Mouse (Mus musculus): ENCODE results near the gene Clps. TPM values are rescaled to one million over a fixed set of nuclear protein-coding genes. Genes with fewer than 3 reads are reported as not detected.
A peak's percentile ranks its signal among the peaks of the same experiment; 100 is the strongest.

The Clps gene
- polyA plus RNA-seq, 1 experiment from 2014 or later = 1,810 TPM

GRCm38 (mm10) chr17:28581056-28581455, 20.5 kb upstream of the Clps start:
- H3K4me2 ChIP-seq (ENCODE audit: low read depth, low read length) = no peak overlapping the region
- H3K27ac ChIP-seq (ENCODE audit: low read length) = no peak overlapping the region
- H3K9me3 ChIP-seq (ENCODE audit: control insufficient read depth, low read length) = no peaks in the 10 kb centered on the region
- H3K36me3 ChIP-seq (ENCODE audit: control insufficient read depth, insufficient read depth, low read length) = no peaks in the 10 kb centered on the region
- H3K27me3 ChIP-seq (replicated peaks; ENCODE audit: control insufficient read depth, insufficient read depth, low read length) = no peaks in the 10 kb centered on the region
- ATAC-seq = no peak
- H3K4me3 ChIP-seq (ENCODE audit: low read length) = no peak overlapping the region
- no peak overlapping the region for H3K9ac ChIP-seq (ENCODE audit: low read depth, low read length)
- WGBS = 53% methylated on average over 2 of the region's 2 CpGs
- H3K4me1 ChIP-seq (ENCODE audit: control insufficient read depth, insufficient read depth, low read length) = no peaks in the 10 kb centered on the region

- 0 out of 2 replicates have a peak, but pooled peaks have one; percentile 45 for ATAC-seq
- H3K4me1 ChIP-seq (ENCODE audit: control insufficient read depth, insufficient read depth, low read length) = peaks cover 5% of the 10 kb centered on the region
- no peak overlapping the region for H3K27ac ChIP-seq (ENCODE audit: low read length)
- H3K36me3 ChIP-seq (ENCODE audit: control insufficient read depth, insufficient read depth, low read length) = no peaks in the 10 kb centered on the region
- H3K9me3 ChIP-seq (ENCODE audit: control insufficient read depth, low read length) = no peaks in the 10 kb centered on the region
- no peak overlapping the region for H3K9ac ChIP-seq (ENCODE audit: low read depth, low read length)
- H3K4me3 ChIP-seq (ENCODE audit: low read length) = no peak overlapping the region
- 5% methylated on average over 9 of the region's 9 CpGs for WGBS
- H3K27me3 ChIP-seq (replicated peaks; ENCODE audit: control insufficient read depth, insufficient read depth, low read length) = no peaks in the 10 kb centered on the region
- H3K4me2 ChIP-seq (ENCODE audit: low read depth, low read length) = no peak overlapping the region
Observed at GRCm38 (mm10) chr17:28580396-28580795, 19.8 kb upstream of the Clps start.

- Histone ChIP-seq H3K27me3 (replicated peaks; ENCODE audit: control insufficient read depth, insufficient read depth, low read length) (no peaks in the 10 kb centered on the region), H3K4me1 (ENCODE audit: control insufficient read depth, insufficient read depth, low read length) (peaks cover 8% of the 10 kb centered on the region), H3K36me3 (ENCODE audit: control insufficient read depth, insufficient read depth, low read length) (no peaks in the 10 kb centered on the region), H3K27ac (ENCODE audit: low read length) (no peak within 1 kb of the TSS), H3K9me3 (ENCODE audit: control insufficient read depth, low read length) (no peaks in the 10 kb centered on the region), H3K4me3 (ENCODE audit: low read length) (peak within 1 kb of the TSS; percentile 35), H3K9ac (ENCODE audit: low read depth, low read length) (no peak within 1 kb of the TSS), H3K4me2 (ENCODE audit: low read depth, low read length) (peak within 1 kb of the TSS; percentile 63)
- 14% methylated on average over 50 of the region's 50 CpGs for WGBS
- peak; percentile 84 for ATAC-seq
Observed at GRCm38 (mm10) chr17:28575244-28576125, 14.9 kb upstream of the Clps start, which contains the start of gene Lhfpl5. Gene Lhfpl5, plus strand, starts transcription at chr17:28575641.

GRCm38 (mm10) chr17:28572941-28573340, 12.4 kb upstream of the Clps start:
- H3K4me3 ChIP-seq (ENCODE audit: low read length) = no peak overlapping the region
- no peak overlapping the region for H3K27ac ChIP-seq (ENCODE audit: low read length)
- no peaks in the 10 kb centered on the region for H3K27me3 ChIP-seq (replicated peaks; ENCODE audit: control insufficient read depth, insufficient read depth, low read length)
- H3K9me3 ChIP-seq (ENCODE audit: control insufficient read depth, low read length) = no peaks in the 10 kb centered on the region
- peaks cover 8% of the 10 kb centered on the region for H3K4me1 ChIP-seq (ENCODE audit: control insufficient read depth, insufficient read depth, low read length)
- 81% methylated on average over 6 of the region's 6 CpGs for WGBS
- no peaks in the 10 kb centered on the region for H3K36me3 ChIP-seq (ENCODE audit: control insufficient read depth, insufficient read depth, low read length)
- no peak for ATAC-seq
- H3K9ac ChIP-seq (ENCODE audit: low read depth, low read length) = no peak overlapping the region
- H3K4me2 ChIP-seq (ENCODE audit: low read depth, low read length) = no peak overlapping the region

GRCm38 (mm10) chr17:28572521-28572920, 12.0 kb upstream of the Clps start:
- H3K9ac ChIP-seq (ENCODE audit: low read depth, low read length) = no peak overlapping the region
- H3K9me3 ChIP-seq (ENCODE audit: control insufficient read depth, low read length) = no peaks in the 10 kb centered on the region
- H3K4me1 ChIP-seq (ENCODE audit: control insufficient read depth, insufficient read depth, low read length) = peaks cover 8% of the 10 kb centered on the region
- H3K27me3 ChIP-seq (replicated peaks; ENCODE audit: control insufficient read depth, insufficient read depth, low read length) = no peaks in the 10 kb centered on the region
- H3K4me3 ChIP-seq (ENCODE audit: low read length) = no peak overlapping the region
- H3K4me2 ChIP-seq (ENCODE audit: low read depth, low read length) = no peak overlapping the region
- 84% methylated on average over 7 of the region's 7 CpGs for WGBS
- no peak overlapping the region for H3K27ac ChIP-seq (ENCODE audit: low read length)
- ATAC-seq = no peak
- no peaks in the 10 kb centered on the region for H3K36me3 ChIP-seq (ENCODE audit: control insufficient read depth, insufficient read depth, low read length)

- no peak for ATAC-seq
- WGBS = 76% methylated on average over 3 of the region's 3 CpGs
- no peaks in the 10 kb centered on the region for H3K36me3 ChIP-seq (ENCODE audit: control insufficient read depth, insufficient read depth, low read length)
Observed at GRCm38 (mm10) chr17:28571868-28572267, 11.3 kb upstream of the Clps start.

GRCm38 (mm10) chr17:28567541-28567940, 7.0 kb upstream of the Clps start:
- Histone ChIP-seq H3K9ac (ENCODE audit: low read depth, low read length) (no peak overlapping the region), H3K9me3 (ENCODE audit: control insufficient read depth, low read length) (no peaks in the 10 kb centered on the region), H3K36me3 (ENCODE audit: control insufficient read depth, insufficient read depth, low read length) (no peaks in the 10 kb centered on the region), H3K27ac (ENCODE audit: low read length) (no peak overlapping the region), H3K4me2 (ENCODE audit: low read depth, low read length) (no peak overlapping the region), H3K27me3 (replicated peaks; ENCODE audit: control insufficient read depth, insufficient read depth, low read length) (no peaks in the 10 kb centered on the region), H3K4me1 (ENCODE audit: control insufficient read depth, insufficient read depth, low read length) (no peaks in the 10 kb centered on the region), H3K4me3 (ENCODE audit: low read length) (no peak overlapping the region)
- ATAC-seq = no peak
- WGBS = 47% methylated on average over 3 of the region's 3 CpGs

More at GRCm38 (mm10) chr17:28571868-28572267, 11.3 kb upstream of the Clps start:
- Histone ChIP-seq H3K9me3 (ENCODE audit: control insufficient read depth, low read length) (no peaks in the 10 kb centered on the region), H3K4me3 (ENCODE audit: low read length) (no peak overlapping the region), H3K27me3 (replicated peaks; ENCODE audit: control insufficient read depth, insufficient read depth, low read length) (no peaks in the 10 kb centered on the region), H3K4me2 (ENCODE audit: low read depth, low read length) (no peak overlapping the region), H3K27ac (ENCODE audit: low read length) (no peak overlapping the region), H3K9ac (ENCODE audit: low read depth, low read length) (no peak overlapping the region), H3K4me1 (ENCODE audit: control insufficient read depth, insufficient read depth, low read length) (peaks cover 8% of the 10 kb centered on the region)

GRCm38 (mm10) chr17:28565181-28565580, 4.6 kb upstream of the Clps start:
- no peak overlapping the region for H3K4me3 ChIP-seq (ENCODE audit: low read length)
- no peak for ATAC-seq
- peaks cover 4% of the 10 kb centered on the region for H3K4me1 ChIP-seq (ENCODE audit: control insufficient read depth, insufficient read depth, low read length)
- no peak overlapping the region for H3K9ac ChIP-seq (ENCODE audit: low read depth, low read length)
- no peaks in the 10 kb centered on the region for H3K36me3 ChIP-seq (ENCODE audit: control insufficient read depth, insufficient read depth, low read length)
- H3K4me2 ChIP-seq (ENCODE audit: low read depth, low read length) = no peak overlapping the region
- no peaks in the 10 kb centered on the region for H3K9me3 ChIP-seq (ENCODE audit: control insufficient read depth, low read length)
- no peak overlapping the region for H3K27ac ChIP-seq (ENCODE audit: low read length)
- H3K27me3 ChIP-seq (replicated peaks; ENCODE audit: control insufficient read depth, insufficient read depth, low read length) = no peaks in the 10 kb centered on the region

GRCm38 (mm10) chr17:28561613-28562012, 1.0 kb upstream of the Clps start:
- H3K36me3 ChIP-seq (ENCODE audit: control insufficient read depth, insufficient read depth, low read length) = no peaks in the 10 kb centered on the region
- WGBS = 52% methylated on average over 7 of the region's 7 CpGs
- H3K27me3 ChIP-seq (replicated peaks; ENCODE audit: control insufficient read depth, insufficient read depth, low read length) = no peaks in the 10 kb centered on the region
- H3K27ac ChIP-seq (ENCODE audit: low read length) = no peak overlapping the region
- H3K4me2 ChIP-seq (ENCODE audit: low read depth, low read length) = no peak overlapping the region
- H3K9ac ChIP-seq (ENCODE audit: low read depth, low read length) = no peak overlapping the region
- no peaks in the 10 kb centered on the region for H3K9me3 ChIP-seq (ENCODE audit: control insufficient read depth, low read length)
- H3K4me1 ChIP-seq (ENCODE audit: control insufficient read depth, insufficient read depth, low read length) = peaks cover 8% of the 10 kb centered on the region
- H3K4me3 ChIP-seq (ENCODE audit: low read length) = no peak overlapping the region
- peak; percentile 55 for ATAC-seq

All from intestine, embryonic 16.5 days (tissue).